Mouse (Mus musculus): ENCODE results near the gene Gns. TPM values are rescaled to one million over a fixed set of nuclear protein-coding genes. Genes with fewer than 3 reads are reported as not detected.

The Gns gene
- polyA plus RNA-seq (2012; rRNA removed), result 72.1 and 123 TPM in 2 replicates

GRCm38 (mm10) chr10:121364801-121365564 is at the start of gene Gns:
Gns (plus strand) TSS chr10:121365090.
- Histone ChIP-seq H3K36me3 (ENCODE audit: control insufficient read depth, insufficient read depth, low read length) (no peaks in the 10 kb centered on the region), H3K4me3 (ENCODE audit: control insufficient read depth, insufficient read depth, low read length) (peak within 1 kb of the TSS; percentile 77), H3K27me3 (ENCODE audit: control insufficient read depth, insufficient read depth, low read length) (no peaks in the 10 kb centered on the region), H3K4me1 (replicated peaks; ENCODE audit: control insufficient read depth, insufficient read depth, low read length) (peaks cover 12% of the 10 kb centered on the region), H3K27ac (ENCODE audit: control insufficient read depth, insufficient read depth, low read length) (no peak within 1 kb of the TSS)
- TF ChIP-seq CTCF (IDR thresholded peaks at IDR 0.05; ENCODE audit: borderline replicate concordance, control insufficient read depth, extremely low read depth, insufficient read depth, low read length, poor library complexity), result peak; percentile 31; the same call in 1 of the 2 replicates
- TF ChIP-seq POLR2A (IDR thresholded peaks at IDR 0.05; ENCODE audit: control insufficient read depth, extremely low read depth, insufficient read depth, low read length, poor library complexity), result 0 out of 2 replicates have a peak, but pooled peaks have one; percentile 21
- peak; percentile 65 for DNase-seq
- WGBS, result under 1% methylated on average over 72 of the region's 72 CpGs

- WGBS, result 15% methylated on average over 27 of the region's 27 CpGs
- Histone ChIP-seq H3K36me3 (ENCODE audit: control insufficient read depth, insufficient read depth, low read length) (no peaks in the 10 kb centered on the region), H3K27ac (ENCODE audit: control insufficient read depth, insufficient read depth, low read length) (no peak overlapping the region), H3K4me3 (ENCODE audit: control insufficient read depth, insufficient read depth, low read length) (no peak overlapping the region), H3K27me3 (ENCODE audit: control insufficient read depth, insufficient read depth, low read length) (peaks cover 6% of the 10 kb centered on the region; the same call in 1 of the 2 replicates), H3K4me1 (replicated peaks; ENCODE audit: control insufficient read depth, insufficient read depth, low read length) (peaks cover 7% of the 10 kb centered on the region)
- DNase-seq, result no peak
- TF ChIP-seq POLR2A (IDR thresholded peaks at IDR 0.05; ENCODE audit: control insufficient read depth, extremely low read depth, insufficient read depth, low read length, poor library complexity), result no peak
- no peak for TF ChIP-seq CTCF (IDR thresholded peaks at IDR 0.05; ENCODE audit: borderline replicate concordance, control insufficient read depth, extremely low read depth, insufficient read depth, low read length, poor library complexity)
Measured at GRCm38 (mm10) chr10:121315321-121316283, 49.3 kb upstream of the Gns start.

- WGBS, result 59% methylated on average over 10 of the region's 10 CpGs
- no peak overlapping the region for H3K27ac ChIP-seq (ENCODE audit: control insufficient read depth, insufficient read depth, low read length)
- no peak for DNase-seq
- peaks cover 2% of the 10 kb centered on the region; the same call in 1 of the 2 replicates for H3K27me3 ChIP-seq (ENCODE audit: control insufficient read depth, insufficient read depth, low read length)
- H3K36me3 ChIP-seq (ENCODE audit: control insufficient read depth, insufficient read depth, low read length), result no peaks in the 10 kb centered on the region
- H3K4me1 ChIP-seq (replicated peaks; ENCODE audit: control insufficient read depth, insufficient read depth, low read length), result peaks cover 5% of the 10 kb centered on the region; the same call in 1 of the 2 replicates
- no peak overlapping the region for H3K4me3 ChIP-seq (ENCODE audit: control insufficient read depth, insufficient read depth, low read length)
- TF ChIP-seq POLR2A (IDR thresholded peaks at IDR 0.05; ENCODE audit: control insufficient read depth, extremely low read depth, insufficient read depth, low read length, poor library complexity) (no peak), CTCF (IDR thresholded peaks at IDR 0.05; ENCODE audit: borderline replicate concordance, control insufficient read depth, extremely low read depth, insufficient read depth, low read length, poor library complexity) (no peak)
Measured at GRCm38 (mm10) chr10:121316361-121316760, 48.5 kb upstream of the Gns start.

GRCm38 (mm10) chr10:121318397-121318950 is 46.4 kb upstream of the Gns start:
- Histone ChIP-seq H3K4me3 (ENCODE audit: control insufficient read depth, insufficient read depth, low read length) (no peak overlapping the region), H3K36me3 (ENCODE audit: control insufficient read depth, insufficient read depth, low read length) (no peaks in the 10 kb centered on the region), H3K27ac (ENCODE audit: control insufficient read depth, insufficient read depth, low read length) (no peak overlapping the region), H3K4me1 (replicated peaks; ENCODE audit: control insufficient read depth, insufficient read depth, low read length) (peaks cover 5% of the 10 kb centered on the region; the same call in 1 of the 2 replicates), H3K27me3 (ENCODE audit: control insufficient read depth, insufficient read depth, low read length) (no peaks in the 10 kb centered on the region)
- TF ChIP-seq POLR2A (IDR thresholded peaks at IDR 0.05; ENCODE audit: control insufficient read depth, extremely low read depth, insufficient read depth, low read length, poor library complexity) (no peak), CTCF (IDR thresholded peaks at IDR 0.05; ENCODE audit: borderline replicate concordance, control insufficient read depth, extremely low read depth, insufficient read depth, low read length, poor library complexity) (no peak)
- 92% methylated on average over 7 of the region's 7 CpGs for WGBS
- DNase-seq, result no peak

- TF ChIP-seq CTCF (IDR thresholded peaks at IDR 0.05; ENCODE audit: borderline replicate concordance, control insufficient read depth, extremely low read depth, insufficient read depth, low read length, poor library complexity) (no peak), POLR2A (IDR thresholded peaks at IDR 0.05; ENCODE audit: control insufficient read depth, extremely low read depth, insufficient read depth, low read length, poor library complexity) (no peak)
- Histone ChIP-seq H3K27me3 (ENCODE audit: control insufficient read depth, insufficient read depth, low read length) (no peaks in the 10 kb centered on the region), H3K4me1 (replicated peaks; ENCODE audit: control insufficient read depth, insufficient read depth, low read length) (no peaks in the 10 kb centered on the region), H3K36me3 (ENCODE audit: control insufficient read depth, insufficient read depth, low read length) (no peaks in the 10 kb centered on the region), H3K4me3 (ENCODE audit: control insufficient read depth, insufficient read depth, low read length) (no peak overlapping the region), H3K27ac (ENCODE audit: control insufficient read depth, insufficient read depth, low read length) (no peak overlapping the region)
- 92% methylated on average over 7 of the region's 7 CpGs for WGBS
- DNase-seq, result no peak
Measured at GRCm38 (mm10) chr10:121323493-121323892, 41.4 kb upstream of the Gns start.

GRCm38 (mm10) chr10:121326167-121326566 is 38.7 kb upstream of the Gns start:
- Histone ChIP-seq H3K27ac (ENCODE audit: control insufficient read depth, insufficient read depth, low read length) (no peak overlapping the region), H3K27me3 (ENCODE audit: control insufficient read depth, insufficient read depth, low read length) (no peaks in the 10 kb centered on the region), H3K36me3 (ENCODE audit: control insufficient read depth, insufficient read depth, low read length) (no peaks in the 10 kb centered on the region), H3K4me1 (replicated peaks; ENCODE audit: control insufficient read depth, insufficient read depth, low read length) (no peaks in the 10 kb centered on the region), H3K4me3 (ENCODE audit: control insufficient read depth, insufficient read depth, low read length) (no peak overlapping the region)
- no peak for DNase-seq
- TF ChIP-seq CTCF (IDR thresholded peaks at IDR 0.05; ENCODE audit: borderline replicate concordance, control insufficient read depth, extremely low read depth, insufficient read depth, low read length, poor library complexity) (no peak), POLR2A (IDR thresholded peaks at IDR 0.05; ENCODE audit: control insufficient read depth, extremely low read depth, insufficient read depth, low read length, poor library complexity) (no peak)
